Mouse (Mus musculus) small intestine, adult 2 months (tissue): Measurements from ENCODE around the gene Vkorc1.

Experiments used
- CTCF ChIP-seq: fragments of 200-500 bp; IDR thresholded peaks from 2 replicates; pipeline ENCODE4 v1.5.1; 2012; ENCODE audit warnings: low read depth, mild to moderate bottlenecking, control low read depth, inconsistent platforms, low read length, moderate library complexity, mixed read lengths; ENCODE audit not compliant: insufficient replicate concordance, insufficient read length; ENCODE audit errors: extremely low read depth
- POLR2A ChIP-seq: fragments of 200-500 bp; IDR thresholded peaks from 2 replicates; pipeline ENCODE4 v1.6.1; 2012; ENCODE audit warnings: low read depth, mild to moderate bottlenecking, control low read depth, inconsistent platforms, low read length, moderate library complexity

DNA sequence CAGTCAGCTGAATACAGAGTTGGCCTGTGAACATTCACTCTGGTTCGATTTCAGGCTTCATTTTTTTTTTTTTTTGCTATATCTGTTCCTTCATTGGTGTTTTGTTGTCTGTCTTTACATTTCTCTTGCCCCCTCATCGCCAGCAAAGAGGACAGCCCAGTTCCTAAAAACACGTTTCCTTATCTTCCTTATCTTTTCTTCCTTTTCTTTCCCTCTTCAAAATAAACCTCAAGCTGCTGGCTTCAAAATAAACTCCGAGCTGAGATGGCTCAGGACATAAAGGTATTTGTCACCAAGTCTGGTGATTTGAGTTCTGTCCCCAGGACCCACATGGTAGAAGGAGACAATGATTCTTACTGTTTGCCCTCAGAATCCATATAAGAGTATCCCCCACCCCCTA is 17.5 kb upstream of the Vkorc1 start:
- TF ChIP-seq CTCF = no peak
- no peak for TF ChIP-seq POLR2A
